Mouse (Mus musculus) G1E (cell line): ENCODE results near the gene Acss2. TPM values are rescaled to one million over a fixed set of nuclear protein-coding genes. Genes with fewer than 3 reads are reported as not detected.

Experiments
- ATAC-seq: 2 replicates; pipeline ENCODE4 v1.8.0; 2016; ENCODE audit warnings: mild to moderate bottlenecking; ENCODE audit not compliant: insufficient number of reproducible peaks, poor library complexity, low FRiP score, severe bottlenecking; ENCODE audit errors: extremely low read depth
- DNase-seq: peaks from one replicate; pipeline ENCODE4 v3.0.0; 2012; ENCODE audit warnings: low spot score
- H3K27me3 ChIP-seq: 2 replicates; pipeline ENCODE4 v1.6.1; 2012; ENCODE audit warnings: mild to moderate bottlenecking, low read length, inconsistent platforms; ENCODE audit not compliant: insufficient read depth
- H3K36me3 ChIP-seq: replicated peaks from 2 replicates; pipeline ENCODE3; 2012; ENCODE audit warnings: mild to moderate bottlenecking, inconsistent platforms
- H3K4me1 ChIP-seq: 2 replicates; pipeline ENCODE4 v1.6.1; 2012; ENCODE audit warnings: low read depth, low read length, inconsistent platforms, mixed read lengths; ENCODE audit not compliant: insufficient read depth
- H3K4me3 ChIP-seq: 2 replicates; pipeline ENCODE4 v1.5.1; 2012; ENCODE audit warnings: low read depth, mild to moderate bottlenecking, inconsistent platforms, low read length, moderate library complexity, mixed read lengths
- H3K9me3 ChIP-seq: replicated peaks from 2 replicates; pipeline ENCODE4 v1.6.1; 2012; ENCODE audit warnings: inconsistent platforms
- CTCF ChIP-seq: IDR thresholded peaks from 2 replicates; pipeline ENCODE4 v1.5.1; 2012; ENCODE audit warnings: low read depth, low read length, inconsistent platforms, mixed read lengths
- GATA1 ChIP-seq: IDR thresholded peaks from 2 replicates; pipeline ENCODE4 v1.6.1; 2012; ENCODE audit warnings: borderline replicate concordance, low read length, inconsistent platforms, mixed read lengths
- GATA2 ChIP-seq: IDR thresholded peaks from 2 replicates; pipeline ENCODE4 v1.6.1; 2012; ENCODE audit warnings: low read depth, low read length, inconsistent platforms, borderline replicate concordance
- POLR2AphosphoS5 ChIP-seq: IDR thresholded peaks from 2 replicates; pipeline ENCODE4 v1.6.1; 2012; ENCODE audit warnings: low read depth, low read length, inconsistent platforms; ENCODE audit not compliant: insufficient replicate concordance
- TAL1 ChIP-seq: conservative IDR thresholded peaks from 2 replicates; pipeline ENCODE4 v1.6.1; 2012; ENCODE audit warnings: low read depth, low read length, inconsistent platforms, mixed read lengths
- polyA plus RNA-seq: library from polyadenylated mRNA; stranded (reverse); fragments of >175 nt; gene quantifications from 2 replicates; pipeline ENCODE4 v1.2.3, GENCODE M21; 2012
- total RNA-seq, 2 experiments: library from RNA; stranded (forward) in 1 of 2; stranded (reverse) in 1 of 2; fragments of 200-1000 nt in 1 of 2; fragments of >200 nt in 1 of 2; fragmentation: Nextera tagmentation in 1 of 2; gene quantifications; 2 replicates each; pipeline ENCODE4 v1.2.3; 2014 to 2017

Acss2 gene
- total and polyA plus RNA-seq, 3 experiments = 42.0 to 69.8 (median 66.9) TPM

DNA sequence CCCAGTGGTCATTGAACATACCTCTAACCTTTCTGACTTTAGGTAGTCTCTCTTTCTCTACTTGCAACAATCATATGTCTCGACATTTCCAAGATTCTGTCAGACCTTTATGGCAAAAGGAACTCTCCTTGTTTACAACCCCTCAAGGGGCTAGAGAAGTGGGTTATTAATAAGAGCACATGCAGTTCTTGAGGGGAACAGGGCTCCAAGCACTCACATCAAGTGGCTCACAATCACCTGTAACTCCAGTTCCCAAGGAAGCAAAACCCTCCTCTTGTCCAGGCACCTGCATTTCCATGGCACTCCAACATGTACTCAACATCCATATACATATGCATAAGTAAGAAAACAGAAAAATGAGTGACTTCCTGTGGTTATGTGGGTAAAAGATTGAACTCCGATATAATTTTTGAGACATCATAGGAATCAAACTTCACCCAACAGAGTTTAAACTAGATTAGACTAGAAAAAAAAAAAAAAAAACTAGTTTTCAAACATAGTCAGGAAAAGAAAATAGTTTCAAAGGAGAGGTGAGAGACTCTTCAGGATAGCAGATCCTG is 36.8 kb downstream of the Acss2 start:
- Histone ChIP-seq H3K4me1 (peaks cover 36% of the 10 kb centered on the region), H3K27me3 (no peaks in the 10 kb centered on the region), H3K36me3 (peaks cover 70% of the 10 kb centered on the region), H3K4me3 (no peak overlapping the region), H3K9me3 (no peaks in the 10 kb centered on the region)
- TF ChIP-seq GATA1 (no peak), CTCF (no peak), POLR2AphosphoS5 (no peak), TAL1 (no peak), GATA2 (no peak)
- DNase-seq (no peak), ATAC-seq (no peak)

DNA sequence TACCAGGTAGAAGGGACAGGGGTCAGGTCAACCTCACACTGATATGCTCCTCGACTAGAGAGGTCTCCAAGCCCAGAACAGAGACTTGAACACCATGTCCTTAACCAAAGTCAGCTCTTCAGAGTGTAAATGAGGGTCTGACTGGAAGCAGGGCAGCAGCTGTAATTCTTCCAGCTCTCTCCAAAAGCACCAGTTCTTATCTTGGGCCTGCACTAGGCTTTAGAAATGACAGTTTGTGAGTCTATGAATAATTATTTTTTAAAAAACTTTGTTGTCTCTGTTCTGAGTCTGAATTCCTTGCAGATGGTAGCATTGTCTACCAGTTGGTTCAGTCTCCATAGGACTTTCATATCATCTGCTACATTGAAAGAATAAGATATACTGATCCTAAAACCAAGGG is 44.5 kb downstream of the Acss2 start:
- Histone ChIP-seq H3K36me3 (peaks cover 92% of the 10 kb centered on the region), H3K27me3 (no peaks in the 10 kb centered on the region), H3K4me1 (peaks cover 42% of the 10 kb centered on the region), H3K9me3 (peaks cover 5% of the 10 kb centered on the region; the same call in 1 of the 2 replicates), H3K4me3 (no peak overlapping the region)
- TF ChIP-seq POLR2AphosphoS5 (no peak), GATA1 (no peak), GATA2 (no peak), CTCF (no peak), TAL1 (no peak)
- DNase-seq (no peak), ATAC-seq (no peak)

DNA sequence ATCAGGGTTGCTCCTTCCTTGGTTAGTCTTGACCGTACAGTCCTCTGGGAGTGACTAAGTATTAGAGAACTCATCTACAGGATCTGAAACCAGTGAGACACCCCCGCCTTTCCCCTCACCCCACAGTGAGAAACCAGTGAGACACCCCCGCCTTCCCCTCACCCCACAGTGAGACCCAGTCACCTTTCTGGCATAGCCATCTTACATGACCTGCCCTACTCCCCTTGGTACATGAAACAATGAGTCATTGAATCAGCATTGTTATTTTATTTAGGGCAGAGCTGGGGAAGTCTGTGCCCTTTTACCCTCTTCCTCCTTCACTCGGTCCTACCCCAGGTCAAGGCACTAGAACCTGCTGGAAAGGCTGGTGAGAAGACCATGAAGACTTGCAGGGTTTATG is 45.2 kb downstream of the Acss2 start:
- H3K4me1 ChIP-seq = peaks cover 47% of the 10 kb centered on the region
- no peak for TF ChIP-seq GATA1
- no peak for TF ChIP-seq POLR2AphosphoS5
- no peak for TF ChIP-seq GATA2
- TF ChIP-seq TAL1 = no peak
- TF ChIP-seq CTCF = no peak
- DNase-seq (no peak), ATAC-seq (no peak)
- H3K9me3 ChIP-seq = peaks cover 5% of the 10 kb centered on the region; the same call in 1 of the 2 replicates
- no peak overlapping the region for H3K4me3 ChIP-seq
- no peaks in the 10 kb centered on the region for H3K27me3 ChIP-seq
- H3K36me3 ChIP-seq = peaks cover 90% of the 10 kb centered on the region

DNA sequence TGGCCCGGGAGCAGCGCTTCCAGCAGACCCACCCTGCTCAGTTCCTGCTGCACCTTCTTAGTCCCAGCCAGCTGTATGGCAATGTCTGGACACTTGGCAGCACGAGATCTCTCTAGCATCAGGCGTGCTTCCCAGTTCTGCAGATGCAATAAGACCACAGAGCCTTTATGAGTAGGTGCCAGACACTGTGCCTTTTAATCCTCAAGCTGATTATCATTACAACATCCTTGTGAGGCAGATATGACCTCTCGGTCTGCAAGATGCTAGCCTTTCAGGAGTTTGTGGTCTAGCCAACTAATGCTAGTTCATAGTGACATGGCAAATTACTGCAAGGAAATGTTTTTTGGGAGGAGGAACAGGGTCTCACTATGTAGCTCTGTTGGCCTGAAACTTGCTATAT is 50.0 kb downstream of the Acss2 start:
- peaks cover 5% of the 10 kb centered on the region; the same call in 1 of the 2 replicates for H3K9me3 ChIP-seq
- peaks cover 59% of the 10 kb centered on the region for H3K4me1 ChIP-seq
- TF ChIP-seq GATA2 (no peak), TAL1 (peak; percentile 85)
- H3K4me3 ChIP-seq = peak overlapping the region; percentile 48; the same call in 1 of the 2 replicates
- DNase-seq = peak; percentile 73
- H3K27me3 ChIP-seq = no peaks in the 10 kb centered on the region
- peak; percentile 84 for ATAC-seq
- H3K36me3 ChIP-seq = peaks cover 72% of the 10 kb centered on the region

DNA sequence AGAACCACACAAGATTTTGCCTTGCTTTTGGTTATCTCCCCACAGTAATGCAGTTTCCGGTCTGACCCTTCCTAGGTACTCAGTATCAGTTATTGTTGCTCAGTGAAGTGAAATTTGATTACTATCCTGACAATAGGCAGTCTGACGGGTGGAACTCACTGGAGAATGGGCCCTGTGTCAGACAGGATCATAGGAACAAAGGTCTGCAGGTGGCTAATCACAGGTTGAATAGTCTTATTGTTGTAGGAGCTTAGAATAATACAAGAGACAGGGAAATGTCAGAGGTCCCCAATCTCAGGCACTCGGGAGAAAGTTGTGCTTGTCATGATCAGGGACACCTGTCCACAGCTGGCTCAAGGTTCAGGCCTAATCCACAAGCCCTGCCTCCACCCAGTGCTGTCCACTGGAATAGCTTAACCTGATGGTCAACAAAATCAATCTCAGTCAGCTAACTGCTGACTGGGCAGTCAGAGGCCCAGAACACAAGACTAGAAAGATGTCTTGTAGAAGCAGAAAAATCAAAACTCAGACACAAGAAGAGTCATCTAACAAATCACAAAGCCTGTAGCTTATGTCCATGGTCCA is 51.6 kb downstream of the Acss2 start:
- no peak overlapping the region for H3K4me3 ChIP-seq
- no peaks in the 10 kb centered on the region for H3K27me3 ChIP-seq
- TF ChIP-seq TAL1 (no peak), GATA1 (no peak), GATA2 (no peak), CTCF (no peak), POLR2AphosphoS5 (no peak)
- ATAC-seq = peak; percentile 52; the same call in 1 of the 2 replicates
- no peak for DNase-seq
- peaks cover 72% of the 10 kb centered on the region for H3K36me3 ChIP-seq
- peaks cover 5% of the 10 kb centered on the region; the same call in 1 of the 2 replicates for H3K9me3 ChIP-seq
- H3K4me1 ChIP-seq = peaks cover 53% of the 10 kb centered on the region

DNA sequence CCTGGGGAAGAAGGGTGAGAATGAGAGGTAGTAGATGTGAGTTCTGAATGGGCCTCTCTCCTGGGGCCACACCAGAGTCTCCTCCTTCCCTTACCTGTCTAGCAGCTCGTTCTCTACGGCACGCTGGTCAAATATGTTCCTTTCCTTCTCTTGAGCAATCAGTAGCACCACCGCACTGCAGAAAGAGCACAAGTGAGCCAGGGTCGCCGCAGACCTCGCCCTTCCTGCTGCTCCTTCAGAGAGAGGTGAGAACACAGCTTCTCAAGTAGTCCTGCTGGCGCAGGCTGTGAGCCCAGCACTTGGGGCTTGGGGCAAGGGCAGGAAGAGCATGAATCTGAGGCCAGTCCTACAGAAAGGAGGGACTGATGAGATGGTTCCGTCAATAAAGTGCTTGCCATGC is 55.3 kb downstream of the Acss2 start:
- ATAC-seq (no peak), DNase-seq (no peak)
- H3K36me3 ChIP-seq = peaks cover 74% of the 10 kb centered on the region
- H3K4me3 ChIP-seq = no peak overlapping the region
- H3K9me3 ChIP-seq = no peaks in the 10 kb centered on the region
- TF ChIP-seq POLR2AphosphoS5 (no peak), CTCF (no peak), GATA2 (no peak), GATA1 (no peak), TAL1 (no peak)
- no peaks in the 10 kb centered on the region for H3K27me3 ChIP-seq
- peaks cover 34% of the 10 kb centered on the region for H3K4me1 ChIP-seq
